Mouse (Mus musculus): ENCODE data around the gene March1. TPM values are rescaled to one million over a fixed set of nuclear protein-coding genes. Genes with fewer than 3 reads are reported as not detected.
"Not testable (repeated sequence)": the region's sequence is repeated elsewhere in the genome, so short reads cannot be mapped to it uniquely, and the experiment has no call there.

Gene March1
- total and polyA plus RNA-seq, 2 experiments from 2014 or later, result 50.4 to 52.5 TPM

DNA sequence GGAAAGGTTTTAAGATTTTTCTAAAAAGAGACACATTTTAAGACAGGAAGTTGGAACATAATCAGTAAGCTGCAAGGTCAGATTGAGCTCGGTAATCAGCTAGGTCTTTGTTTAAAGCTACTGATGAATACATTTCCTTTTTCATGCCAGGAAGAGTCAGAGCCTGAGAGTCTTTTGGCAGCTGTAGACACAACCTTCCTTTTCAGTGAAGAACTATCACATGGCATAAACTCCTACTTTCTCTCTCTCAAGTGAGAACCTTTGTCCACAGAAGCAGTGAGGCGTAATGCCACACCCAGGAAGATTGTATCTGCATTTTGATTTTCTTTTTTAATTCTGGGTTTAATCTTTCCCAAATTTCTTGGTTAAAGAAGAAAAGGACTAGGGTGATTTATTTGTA lies 795.4 kb downstream of the March1 start:
- H3K27me3 ChIP-seq (ENCODE audit: insufficient read depth, low read length), result no peaks in the 10 kb centered on the region
- TF ChIP-seq CTCF (IDR thresholded peaks at IDR 0.05), result no peak
- H3K4me1 ChIP-seq (ENCODE audit: insufficient read depth, low read length), result no peaks in the 10 kb centered on the region
- H3K36me3 ChIP-seq (ENCODE audit: insufficient read depth, low read length), result no peaks in the 10 kb centered on the region
- H3K27ac ChIP-seq (ENCODE audit: low read depth, low read length), result no peak overlapping the region
- H3K9me3 ChIP-seq (ENCODE audit: low read length), result no peaks in the 10 kb centered on the region
- ATAC-seq (ENCODE audit: low FRiP score), result no peak
- WGBS, result 65% methylated on average over 2 of the region's 2 CpGs
- H3K4me3 ChIP-seq (ENCODE audit: low read depth, low read length), result no peak overlapping the region
- H3K9ac ChIP-seq (replicated peaks; ENCODE audit: low read length, poor library complexity, severe bottlenecking), result no peak overlapping the region
- peak; percentile 51 for DNase-seq (ENCODE audit: low spot score)
- H3K4me2 ChIP-seq (ENCODE audit: low read depth, low read length, poor library complexity, severe bottlenecking), result no peak overlapping the region

- no peak for TF ChIP-seq CTCF (IDR thresholded peaks at IDR 0.05)
- H3K4me3 ChIP-seq (ENCODE audit: low read depth, low read length), result no peak overlapping the region
- no peaks in the 10 kb centered on the region for H3K4me1 ChIP-seq (ENCODE audit: insufficient read depth, low read length)
- DNase-seq (ENCODE audit: low spot score), result no peak
- no peaks in the 10 kb centered on the region for H3K36me3 ChIP-seq (ENCODE audit: insufficient read depth, low read length)
- no peak overlapping the region for H3K4me2 ChIP-seq (ENCODE audit: low read depth, low read length, poor library complexity, severe bottlenecking)
- ATAC-seq (ENCODE audit: low FRiP score), result no peak
- H3K27ac ChIP-seq (ENCODE audit: low read depth, low read length), result no peak overlapping the region
- WGBS, result 93% methylated on average over 2 of the region's 2 CpGs
- H3K9ac ChIP-seq (replicated peaks; ENCODE audit: low read length, poor library complexity, severe bottlenecking), result no peak overlapping the region
- H3K9me3 ChIP-seq (ENCODE audit: low read length), result no peaks in the 10 kb centered on the region
- H3K27me3 ChIP-seq (ENCODE audit: insufficient read depth, low read length), result no peaks in the 10 kb centered on the region
These were observed 797.5 kb downstream of the March1 start for GRCm38 (mm10) chr8:66415234-66415633.

DNA sequence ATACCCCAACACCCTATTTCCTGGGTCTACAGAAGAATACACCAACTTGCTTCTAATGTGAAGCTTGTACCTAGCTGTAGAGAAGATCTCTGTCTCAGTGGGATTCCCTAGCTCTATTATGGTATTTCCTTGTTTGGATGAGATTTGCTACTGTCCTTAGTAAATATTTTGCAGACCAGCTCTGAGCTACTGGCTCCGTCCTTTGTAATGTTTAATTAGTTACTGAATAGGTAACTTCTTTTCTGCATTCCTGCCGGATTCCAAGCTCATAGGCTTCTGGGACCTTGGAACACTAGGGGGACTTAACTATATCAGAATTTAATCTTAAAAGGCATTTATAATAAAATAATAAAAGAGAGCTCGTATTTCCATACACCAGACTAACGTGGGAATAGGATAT lies 799.9 kb downstream of the March1 start:
- H3K27me3 ChIP-seq (ENCODE audit: insufficient read depth, low read length); DNase-seq (ENCODE audit: low spot score); H3K36me3 ChIP-seq (ENCODE audit: insufficient read depth, low read length); H3K9me3 ChIP-seq (ENCODE audit: low read length); H3K4me1 ChIP-seq (ENCODE audit: insufficient read depth, low read length); ATAC-seq (ENCODE audit: low FRiP score); H3K9ac ChIP-seq (replicated peaks; ENCODE audit: low read length, poor library complexity, severe bottlenecking); H3K4me3 ChIP-seq (ENCODE audit: low read depth, low read length); H3K4me2 ChIP-seq (ENCODE audit: low read depth, low read length, poor library complexity, severe bottlenecking); H3K27ac ChIP-seq (ENCODE audit: low read depth, low read length): not testable (repeated sequence)
- WGBS, result 89% methylated on average over 4 of the region's 4 CpGs

GRCm38 (mm10) chr8:66430639-66431038 lies 812.9 kb downstream of the March1 start:
- 48% methylated on average over 2 of the region's 2 CpGs for WGBS
- no peaks in the 10 kb centered on the region; the same call in 1 of the 2 replicates for H3K4me1 ChIP-seq (ENCODE audit: insufficient read depth, low read length)
- DNase-seq (ENCODE audit: low spot score) (no peak), ATAC-seq (ENCODE audit: low FRiP score) (no peak)
- no peak for TF ChIP-seq CTCF (IDR thresholded peaks at IDR 0.05)
- H3K4me3 ChIP-seq (ENCODE audit: low read depth, low read length), result no peak overlapping the region
- no peaks in the 10 kb centered on the region for H3K9me3 ChIP-seq (ENCODE audit: low read length)
- H3K4me2 ChIP-seq (ENCODE audit: low read depth, low read length, poor library complexity, severe bottlenecking), result no peak overlapping the region
- H3K9ac ChIP-seq (replicated peaks; ENCODE audit: low read length, poor library complexity, severe bottlenecking), result no peak overlapping the region
- no peaks in the 10 kb centered on the region for H3K36me3 ChIP-seq (ENCODE audit: insufficient read depth, low read length)
- no peaks in the 10 kb centered on the region for H3K27me3 ChIP-seq (ENCODE audit: insufficient read depth, low read length)
- no peak overlapping the region for H3K27ac ChIP-seq (ENCODE audit: low read depth, low read length)

DNA sequence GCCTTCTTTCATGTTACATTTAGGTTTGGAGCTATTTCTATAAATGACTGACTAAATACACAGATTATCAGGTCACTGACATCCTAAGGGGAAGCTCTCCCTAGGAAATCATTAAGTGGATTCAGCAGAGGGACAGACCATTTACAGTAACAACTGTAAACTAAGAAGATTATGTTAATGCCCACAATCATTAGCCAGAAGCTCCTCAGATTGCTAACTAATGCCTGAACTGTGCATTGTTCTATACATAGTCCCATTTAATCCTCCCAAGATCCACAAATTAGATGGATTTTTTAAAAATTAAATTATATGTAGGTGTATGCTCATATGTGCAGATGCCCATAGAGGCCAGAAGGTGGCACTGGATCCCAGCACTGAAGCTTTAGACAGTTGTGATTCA lies 815.9 kb downstream of the March1 start:
- Histone ChIP-seq H3K36me3 (ENCODE audit: insufficient read depth, low read length) (no peaks in the 10 kb centered on the region), H3K27ac (ENCODE audit: low read depth, low read length) (no peak overlapping the region), H3K4me1 (ENCODE audit: insufficient read depth, low read length) (no peaks in the 10 kb centered on the region; the same call in 1 of the 2 replicates), H3K4me3 (ENCODE audit: low read depth, low read length) (no peak overlapping the region), H3K4me2 (ENCODE audit: low read depth, low read length, poor library complexity, severe bottlenecking) (no peak overlapping the region), H3K9ac (replicated peaks; ENCODE audit: low read length, poor library complexity, severe bottlenecking) (no peak overlapping the region), H3K27me3 (ENCODE audit: insufficient read depth, low read length) (no peaks in the 10 kb centered on the region), H3K9me3 (ENCODE audit: low read length) (no peaks in the 10 kb centered on the region)
- DNase-seq (ENCODE audit: low spot score) (no peak), ATAC-seq (ENCODE audit: low FRiP score) (no peak)
- TF ChIP-seq CTCF (IDR thresholded peaks at IDR 0.05), result 0 out of 2 replicates have a peak, but pooled peaks have one; percentile 25

DNA sequence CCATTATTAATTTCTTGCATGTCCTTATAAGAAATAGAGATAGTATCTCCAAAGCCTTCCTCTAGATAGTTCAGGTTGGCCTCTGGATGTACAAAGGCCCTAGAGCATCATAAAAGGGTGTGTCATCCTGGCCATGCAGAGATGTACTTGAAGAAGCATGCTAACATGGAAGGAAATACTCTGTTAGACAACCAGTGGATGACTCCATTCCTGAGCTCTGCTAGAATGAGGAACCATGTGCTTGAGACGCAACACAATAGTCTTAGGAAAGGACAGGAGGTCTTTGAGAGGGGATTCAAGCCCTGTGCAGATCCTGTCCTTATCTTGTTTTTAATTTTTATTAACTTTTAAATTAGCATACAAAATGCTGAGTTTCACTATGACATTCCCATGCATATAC lies 819.1 kb downstream of the March1 start:
- TF ChIP-seq CTCF (IDR thresholded peaks at IDR 0.05), result no peak
- Histone ChIP-seq H3K4me1 (ENCODE audit: insufficient read depth, low read length) (no peaks in the 10 kb centered on the region), H3K27me3 (ENCODE audit: insufficient read depth, low read length) (no peaks in the 10 kb centered on the region), H3K4me2 (ENCODE audit: low read depth, low read length, poor library complexity, severe bottlenecking) (no peak overlapping the region), H3K27ac (ENCODE audit: low read depth, low read length) (no peak overlapping the region), H3K9ac (replicated peaks; ENCODE audit: low read length, poor library complexity, severe bottlenecking) (no peak overlapping the region), H3K4me3 (ENCODE audit: low read depth, low read length) (no peak overlapping the region), H3K9me3 (ENCODE audit: low read length) (no peaks in the 10 kb centered on the region), H3K36me3 (ENCODE audit: insufficient read depth, low read length) (no peaks in the 10 kb centered on the region)
- no peak for ATAC-seq (ENCODE audit: low FRiP score)
- 89% methylated on average over 1 of the region's 1 CpGs for WGBS
- no peak for DNase-seq (ENCODE audit: low spot score)
